15 mouse cellular contexts compared by ENCODE assay signal in genomic region chr17:65697791-65698463, GRCm38 (mm10). TPM values are rescaled to one million over a fixed set of nuclear protein-coding genes. Genes with fewer than 3 reads are reported as not detected.
DNase-seq lines count a peak whose midpoint lies in the region; ATAC-seq and TF ChIP-seq lines count a peak whose summit lies in the region.
"Had no signal": no experiment of that assay in that cellular context is flagged by ENCODE, and none has a peak within 500 bp of the region (broad histone marks: within the 10 kb centered on the region; RNA-seq: fewer than 3 reads in every experiment).

No protein-coding gene starts in this region.

- no peaks in the 10 kb centered on the region for H3K36me3 ChIP-seq in testis, adult 2 months (ENCODE audit: control insufficient read depth, insufficient read depth, low read length)
- H3K36me3 ChIP-seq in kidney, embryonic 16.5 days (ENCODE audit: insufficient read depth, low read length), result no peaks in the 10 kb centered on the region
- no peaks in the 10 kb centered on the region for H3K36me3 ChIP-seq in stomach, postnatal 0 days (ENCODE audit: control insufficient read depth, insufficient read depth, low read length)

- no peak for TF ChIP-seq CTCF in testis, adult 2 months (IDR thresholded peaks at IDR 0.05; ENCODE audit: control insufficient read depth, insufficient read depth, insufficient replicate concordance, low read depth, low read length)
- TF ChIP-seq CTCF in stomach, postnatal 0 days (IDR thresholded peaks at IDR 0.05; ENCODE audit: low read depth), result no peak

- DNase-seq in testis, postnatal 10 days (ENCODE audit: low spot score), result no peak
- DNase-seq in cerebellum, adult 9-11 months, result peak; percentile 57
- DNase-seq in stomach, postnatal 0 days (ENCODE audit: low spot score), result peak; percentile 6
- no peak for DNase-seq in layer of hippocampus, adult 8-10 months (ENCODE audit: low spot score in 2 of 2)
- DNase-seq in thymus, postnatal 0 days (ENCODE audit: low spot score), result no peak
- DNase-seq: adrenal gland, adult 8-10 months had no signal

- 38% methylated on average over 12 of the region's 12 CpGs for WGBS in kidney, embryonic 16.5 days
- 74% methylated on average over 12 of the region's 12 CpGs for WGBS in stomach, postnatal 0 days

- H3K9me3 ChIP-seq in kidney, embryonic 16.5 days (ENCODE audit: low read length), result no peaks in the 10 kb centered on the region
- H3K9me3 ChIP-seq in stomach, postnatal 0 days (ENCODE audit: control insufficient read depth, low read length), result no peaks in the 10 kb centered on the region
- H3K9me3 ChIP-seq: heart, embryonic 13.5 days had no signal

- no peak overlapping the region for H3K4me2 ChIP-seq in kidney, embryonic 16.5 days (replicated peaks; ENCODE audit: low read depth, low read length)
- H3K4me2 ChIP-seq in stomach, postnatal 0 days (replicated peaks; ENCODE audit: low read depth), result no peak overlapping the region
- H3K4me2 ChIP-seq: heart, embryonic 13.5 days had no signal

- peak overlapping the region; percentile 51 for H3K27ac ChIP-seq in testis, adult 2 months (ENCODE audit: control insufficient read depth, insufficient read depth, low read depth, low read length)
- peak overlapping the region; percentile 68 for H3K27ac ChIP-seq in kidney, embryonic 16.5 days (ENCODE audit: low read length)
- no peak overlapping the region for H3K27ac ChIP-seq in stomach, postnatal 0 days (replicated peaks)
- H3K27ac ChIP-seq: heart, embryonic 13.5 days had no signal

- no peak overlapping the region for H3K9ac ChIP-seq in kidney, embryonic 16.5 days (replicated peaks; ENCODE audit: low read length)
- no peak overlapping the region for H3K9ac ChIP-seq in stomach, postnatal 0 days (ENCODE audit: low read length)
- H3K9ac ChIP-seq: heart, embryonic 13.5 days had no signal

- TF ChIP-seq POLR2A in testis, adult 2 months (IDR thresholded peaks at IDR 0.05; ENCODE audit: control insufficient read depth, low read depth, low read length), result no peak

- TF ChIP-seq EP300 in stomach, postnatal 0 days (optimal IDR thresholded peaks at IDR 0.05), result no peak

- ATAC-seq in kidney, embryonic 16.5 days (ENCODE audit: low FRiP score, low TSS enrichment), result peak; percentile 84
- no peak for ATAC-seq in stomach, postnatal 0 days (ENCODE audit: low FRiP score, low TSS enrichment)
- no peak for ATAC-seq in erythroid progenitor cell, adult 5-6 weeks (replicated peaks; ENCODE audit: low FRiP score, poor library complexity, severe bottlenecking)
- ATAC-seq: forebrain, embryonic 16.5 days; intestine, postnatal 0 days had no signal

- no peaks in the 10 kb centered on the region for H3K27me3 ChIP-seq in testis, adult 2 months (ENCODE audit: control insufficient read depth, insufficient read depth, low read length)
- no peaks in the 10 kb centered on the region for H3K27me3 ChIP-seq in kidney, embryonic 16.5 days (ENCODE audit: insufficient read depth, low read length)
- no peaks in the 10 kb centered on the region for H3K27me3 ChIP-seq in stomach, postnatal 0 days (ENCODE audit: control insufficient read depth, insufficient read depth, low read length)
- H3K27me3 ChIP-seq: heart, embryonic 13.5 days had no signal

- no peak overlapping the region for H3K4me3 ChIP-seq in testis, adult 2 months (ENCODE audit: control insufficient read depth, low read depth, low read length)
- H3K4me3 ChIP-seq in kidney, embryonic 16.5 days (ENCODE audit: low read length), result no peak overlapping the region
- H3K4me3 ChIP-seq in stomach, postnatal 0 days (ENCODE audit: low read depth, low read length), result no peak overlapping the region
- H3K4me3 ChIP-seq: heart, embryonic 13.5 days had no signal

- peaks cover 10% of the 10 kb centered on the region for H3K4me1 ChIP-seq in testis, adult 2 months (ENCODE audit: control insufficient read depth, insufficient read depth, low read length)
- peaks cover 21% of the 10 kb centered on the region; the same call in 1 of the 2 replicates for H3K4me1 ChIP-seq in kidney, embryonic 16.5 days (ENCODE audit: insufficient read depth, low read length)
- H3K4me1 ChIP-seq in stomach, postnatal 0 days (replicated peaks; ENCODE audit: control insufficient read depth, insufficient read depth), result 0 out of 2 replicates have a peak, but pooled peaks cover 2% of the 10 kb centered on the region

RNA-seq across cellular contexts. Expression of gene Txndc2, which starts 56.0 kb away (rescaled TPM):
- polyA plus RNA-seq in testis, adult 2 months (2012; rRNA removed), result 219 and 252 TPM in 2 replicates
- polyA plus RNA-seq in kidney, embryonic 16.5 days (2015; fragmentation: Nextera tagmentation; extraction: Ambion mirVana), result 0.09 TPM in 1 of 2 replicates, not detected in the other
- polyA plus RNA-seq in stomach, postnatal 0 days (2015; fragmentation: Nextera tagmentation; extraction: Ambion mirVana), result not detected in 2 replicates
- not detected for total RNA-seq in layer of hippocampus, adult 8-10 months (2022)
- polyA plus RNA-seq in thymus, postnatal 0 days (2015; fragmentation: Nextera tagmentation; extraction: Ambion mirVana), result 0.12 and 0.22 TPM in 2 replicates
- not detected in 2 replicates for total RNA-seq in erythroid progenitor cell, adult 5-6 weeks (2015; ENCODE audit: low replicate concordance)
- not detected in 2 replicates for total RNA-seq in erythroid progenitor cell, adult 5-6 weeks (2017; ENCODE audit: low replicate concordance)
- total RNA-seq: liver, adult 2 months had no signal
- polyA plus RNA-seq: cortical plate, adult 2 months; heart, embryonic 13.5 days; intestine, postnatal 0 days; liver, adult 2 months; spleen, adult 2 months had no signal

Comparison
In these comparisons a context has a peak if more than half of its experiments do, and no peak if none do; other contexts are left out.
1. DNase-seq: peak in cerebellum, adult 9-11 months (single experiment) and stomach, postnatal 0 days (single experiment); none in testis, postnatal 10 days (single experiment), layer of hippocampus, adult 8-10 months (0 of 2) and thymus, postnatal 0 days (single experiment).
2. RNA of gene Txndc2, which starts 56.0 kb away (polyA plus RNA-seq): 219 to 252 TPM in testis, adult 2 months; 0.12 to 0.22 TPM in thymus, postnatal 0 days, 0.09 TPM in kidney, embryonic 16.5 days and not detected in stomach, postnatal 0 days; every median in the first group is over 100 times any median in the second.